Mouse (Mus musculus) kidney, adult 2 months (tissue): ENCODE results near the gene Foxn3.

Experiments
- CTCF ChIP-seq: fragments of 200-500 bp; conservative IDR thresholded peaks from 2 replicates; pipeline ENCODE4 v1.5.1; 2011; ENCODE audit warnings: low read depth, mild to moderate bottlenecking, control low read depth, low read length, moderate library complexity, mixed read lengths; ENCODE audit not compliant: insufficient read depth, insufficient read length
- POLR2A ChIP-seq: fragments of 200-500 bp; IDR thresholded peaks from one replicate; pipeline ENCODE4 v1.6.1; 2011; ENCODE audit warnings: low read depth, low read length, control low read depth

DNA sequence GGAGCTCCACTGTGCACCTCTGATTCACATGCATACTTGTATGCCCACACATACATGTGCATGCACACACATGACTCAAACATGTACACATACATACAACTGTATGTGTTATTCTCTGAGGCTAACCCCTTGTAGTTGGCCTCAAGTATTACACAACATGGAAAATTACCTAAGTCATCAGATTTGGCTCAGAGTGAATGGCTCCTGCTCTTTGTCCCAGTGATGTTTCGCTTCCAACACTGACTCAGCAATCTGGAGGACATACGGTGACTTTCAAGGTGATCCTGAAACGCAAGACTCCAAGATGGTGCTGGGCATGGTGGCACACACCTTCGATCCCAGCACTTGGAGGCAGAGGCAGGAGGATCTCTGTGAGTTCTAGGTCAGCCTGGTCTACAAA lies 375.7 kb downstream of the Foxn3 start:
- TF ChIP-seq CTCF, result no peak
- TF ChIP-seq POLR2A, result no peak
